Mouse (Mus musculus): ENCODE measurements at regions not wholly inside any gene's neighbourhood (a gene's known extent, or its start where the extent isn't known, plus 50 kb on each side); places are given as distances from the start of the nearest gene placed in this dataset.

DNA sequence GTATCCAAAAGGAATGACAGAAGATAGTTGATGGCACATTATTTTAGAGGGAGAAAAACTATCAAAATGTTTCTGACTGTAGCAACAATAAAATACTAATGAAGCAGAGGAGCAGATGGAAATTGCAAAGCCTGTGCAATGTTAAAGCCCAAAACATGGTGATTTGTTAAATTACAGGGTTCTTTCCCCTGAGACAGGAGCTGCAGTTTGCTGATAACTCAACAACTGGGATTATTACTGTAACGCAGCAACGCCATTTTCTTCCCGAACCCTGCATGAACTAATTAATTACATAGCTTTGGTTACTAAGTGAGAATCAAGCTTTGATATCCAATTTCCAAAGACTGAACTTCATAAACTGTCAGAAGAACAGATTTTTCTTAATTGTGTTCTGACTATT lies 212.7 kb upstream of the Sptlc3 start:
- H3K27me3 ChIP-seq (ENCODE audit: control insufficient read depth, insufficient read depth, low read depth, low read length): no peaks in the 10 kb centered on the region
- 79% methylated on average over 3 of the region's 3 CpGs for WGBS
- no peaks in the 10 kb centered on the region for H3K9me3 ChIP-seq (ENCODE audit: control insufficient read depth, low read length)

DNA sequence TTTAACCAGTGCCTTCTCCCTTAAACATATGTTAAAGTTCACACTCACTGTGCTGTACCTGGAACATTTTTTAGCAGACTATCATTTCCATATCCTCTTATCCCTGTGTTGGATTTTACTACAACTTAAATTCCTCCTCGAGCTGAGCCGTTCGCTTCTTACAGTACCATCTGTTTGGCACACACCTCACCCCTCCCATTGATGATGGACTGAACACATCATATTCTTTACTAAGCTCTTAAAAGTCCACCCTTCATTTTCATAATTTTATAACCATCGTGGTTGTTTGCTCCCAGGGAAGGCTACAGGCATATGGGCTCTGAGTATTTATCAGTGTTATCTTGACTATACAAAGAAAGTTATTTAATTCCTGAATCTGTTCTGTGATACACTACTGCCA lies 209.4 kb upstream of the Sptlc3 start:
- no peaks in the 10 kb centered on the region for H3K27me3 ChIP-seq (ENCODE audit: control insufficient read depth, insufficient read depth, low read depth, low read length)
- H3K27ac ChIP-seq (ENCODE audit: low read length): no peak overlapping the region
- no peak for ATAC-seq (ENCODE audit: low read depth)
- no peak overlapping the region for H3K4me2 ChIP-seq (ENCODE audit: low read depth, low read length)
- no peaks in the 10 kb centered on the region for H3K36me3 ChIP-seq (ENCODE audit: control insufficient read depth, insufficient read depth, low read length)
- no peaks in the 10 kb centered on the region for H3K4me1 ChIP-seq (replicated peaks; ENCODE audit: control insufficient read depth, insufficient read depth, low read length)
- no peak overlapping the region for H3K9ac ChIP-seq (ENCODE audit: low read length)
- H3K4me3 ChIP-seq (ENCODE audit: low read length): no peak overlapping the region
- H3K9me3 ChIP-seq (ENCODE audit: control insufficient read depth, low read length): no peaks in the 10 kb centered on the region
- WGBS: 72% methylated on average over 4 of the region's 4 CpGs

More for the DNA sequence above, 212.7 kb upstream of the Sptlc3 start:
- no peaks in the 10 kb centered on the region for H3K36me3 ChIP-seq (ENCODE audit: control insufficient read depth, insufficient read depth, low read length)
- ATAC-seq (ENCODE audit: low read depth): no peak
- H3K4me2 ChIP-seq (ENCODE audit: low read depth, low read length): no peak overlapping the region
- H3K4me1 ChIP-seq (replicated peaks; ENCODE audit: control insufficient read depth, insufficient read depth, low read length): no peaks in the 10 kb centered on the region
- no peak overlapping the region for H3K27ac ChIP-seq (ENCODE audit: low read length)
- no peak overlapping the region for H3K4me3 ChIP-seq (ENCODE audit: low read length)
- no peak overlapping the region for H3K9ac ChIP-seq (ENCODE audit: low read length)

DNA sequence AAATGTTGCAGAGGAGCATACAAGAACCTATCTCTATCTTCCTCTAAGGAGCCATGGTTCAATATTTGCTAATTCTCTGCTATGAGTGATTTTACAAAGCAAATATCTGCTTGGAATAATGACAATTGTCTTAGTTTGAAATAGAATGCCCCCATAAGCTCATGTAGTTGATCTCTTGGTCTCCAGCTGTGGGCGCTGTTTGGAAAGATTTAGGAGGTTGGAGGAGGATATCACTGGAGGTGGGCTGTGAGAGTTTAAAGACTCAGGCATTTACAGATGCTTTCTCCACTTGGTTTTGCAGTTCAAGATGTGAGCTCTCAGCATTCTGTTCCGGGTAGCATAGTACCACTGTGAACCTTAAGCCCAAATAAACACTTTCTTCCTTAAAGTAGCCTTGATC lies 207.3 kb upstream of the Sptlc3 start:
- Histone ChIP-seq H3K27ac (ENCODE audit: low read length) (no peak overlapping the region), H3K27me3 (ENCODE audit: control insufficient read depth, insufficient read depth, low read depth, low read length) (no peaks in the 10 kb centered on the region), H3K4me3 (ENCODE audit: low read length) (no peak overlapping the region), H3K36me3 (ENCODE audit: control insufficient read depth, insufficient read depth, low read length) (no peaks in the 10 kb centered on the region), H3K9me3 (ENCODE audit: control insufficient read depth, low read length) (no peaks in the 10 kb centered on the region), H3K4me1 (replicated peaks; ENCODE audit: control insufficient read depth, insufficient read depth, low read length) (no peaks in the 10 kb centered on the region), H3K4me2 (ENCODE audit: low read depth, low read length) (no peak overlapping the region), H3K9ac (ENCODE audit: low read length) (no peak overlapping the region)
- WGBS: 29% methylated on average over 2 of the region's 2 CpGs
- no peak for ATAC-seq (ENCODE audit: low read depth)

DNA sequence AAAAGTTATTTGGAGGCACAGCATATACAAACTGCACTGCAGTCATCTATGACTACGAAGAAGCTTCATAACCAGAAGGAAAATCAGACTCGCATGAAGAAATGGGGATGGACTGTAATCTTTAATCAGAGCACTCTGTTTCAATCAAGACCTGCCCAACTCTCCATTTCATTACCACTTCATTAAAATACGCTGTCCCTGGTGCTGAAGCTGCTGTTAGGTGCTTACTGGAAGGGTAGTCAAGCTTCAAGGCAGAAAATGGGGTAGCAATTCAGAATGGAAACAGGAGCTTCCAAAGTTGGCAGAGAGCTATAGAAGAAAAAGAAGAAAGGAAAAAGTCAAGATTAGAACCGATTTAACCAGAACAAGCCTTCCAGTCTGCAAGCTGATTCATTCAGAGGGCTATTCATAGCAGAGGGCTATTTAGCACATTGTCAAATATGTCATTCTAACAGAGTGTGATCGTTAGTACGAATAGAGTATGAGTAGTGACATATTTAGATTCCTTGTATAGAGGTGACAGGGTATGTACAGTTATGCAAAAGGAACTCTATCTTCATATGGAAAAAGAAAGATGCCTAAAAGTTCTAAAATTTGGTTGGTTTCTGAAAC lies 195.1 kb upstream of the Sptlc3 start:
- WGBS: 54% methylated on average over 6 of the region's 6 CpGs
- Histone ChIP-seq H3K4me1 (replicated peaks; ENCODE audit: control insufficient read depth, insufficient read depth, low read length) (no peaks in the 10 kb centered on the region), H3K27ac (ENCODE audit: low read length) (no peak overlapping the region), H3K36me3 (ENCODE audit: control insufficient read depth, insufficient read depth, low read length) (no peaks in the 10 kb centered on the region), H3K27me3 (ENCODE audit: control insufficient read depth, insufficient read depth, low read depth, low read length) (no peaks in the 10 kb centered on the region), H3K9ac (ENCODE audit: low read length) (no peak overlapping the region), H3K4me2 (ENCODE audit: low read depth, low read length) (no peak overlapping the region), H3K4me3 (ENCODE audit: low read length) (no peak overlapping the region), H3K9me3 (ENCODE audit: control insufficient read depth, low read length) (no peaks in the 10 kb centered on the region)
- ATAC-seq (ENCODE audit: low read depth): no peak

DNA sequence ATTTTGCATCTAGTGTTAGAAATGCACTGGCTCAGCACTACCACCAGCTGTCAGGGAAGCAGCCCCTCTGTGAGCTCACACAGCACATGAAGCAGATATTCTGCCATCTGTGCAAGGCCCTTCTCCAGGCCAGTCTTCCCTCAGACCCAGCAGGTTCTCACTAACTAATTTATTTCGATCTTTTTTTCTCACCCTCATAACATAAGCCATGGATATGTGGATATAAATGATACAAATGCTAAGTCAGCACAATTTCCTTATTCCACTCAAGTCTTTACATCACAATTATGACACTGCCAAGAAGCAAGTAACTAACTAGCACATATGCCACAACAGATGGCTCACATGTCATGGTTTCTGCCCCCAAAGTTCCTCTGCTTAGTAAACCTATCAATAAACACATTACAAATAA lies 182.3 kb upstream of the Sptlc3 start:
- H3K36me3 ChIP-seq (ENCODE audit: control insufficient read depth, insufficient read depth, low read length): no peaks in the 10 kb centered on the region
- WGBS: 78% methylated on average over 1 of the region's 1 CpGs
- no peak overlapping the region for H3K4me3 ChIP-seq (ENCODE audit: low read length)
- ATAC-seq (ENCODE audit: low read depth): no peak
- H3K4me1 ChIP-seq (replicated peaks; ENCODE audit: control insufficient read depth, insufficient read depth, low read length): no peaks in the 10 kb centered on the region
- no peak overlapping the region for H3K4me2 ChIP-seq (ENCODE audit: low read depth, low read length)
- H3K27me3 ChIP-seq (ENCODE audit: control insufficient read depth, insufficient read depth, low read depth, low read length): no peaks in the 10 kb centered on the region
- no peaks in the 10 kb centered on the region for H3K9me3 ChIP-seq (ENCODE audit: control insufficient read depth, low read length)
- H3K27ac ChIP-seq (ENCODE audit: low read length): no peak overlapping the region
- H3K9ac ChIP-seq (ENCODE audit: low read length): no peak overlapping the region

DNA sequence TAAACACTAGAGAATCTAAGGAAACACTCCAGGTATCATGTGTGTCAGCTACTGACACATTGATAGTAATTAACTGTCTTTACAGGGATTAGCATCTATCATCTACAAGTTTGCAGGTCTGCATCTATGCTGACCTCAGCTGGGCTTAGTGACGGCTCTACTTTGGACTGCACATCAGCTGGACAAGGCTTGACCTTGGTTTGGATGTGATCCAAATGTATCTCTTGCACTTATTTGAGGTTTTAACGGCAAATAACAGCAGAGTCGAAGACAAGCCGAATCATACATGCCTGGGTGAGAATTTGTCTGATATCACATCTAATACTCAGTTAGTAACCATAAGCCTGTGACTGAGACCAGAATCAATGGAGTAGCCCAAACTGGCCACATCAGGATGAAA lies 181.7 kb upstream of the Sptlc3 start:
- H3K9me3 ChIP-seq (ENCODE audit: control insufficient read depth, low read length): no peaks in the 10 kb centered on the region
- no peak overlapping the region for H3K4me2 ChIP-seq (ENCODE audit: low read depth, low read length)
- H3K4me1 ChIP-seq (replicated peaks; ENCODE audit: control insufficient read depth, insufficient read depth, low read length): no peaks in the 10 kb centered on the region
- no peak overlapping the region for H3K4me3 ChIP-seq (ENCODE audit: low read length)
- 55% methylated on average over 4 of the region's 4 CpGs for WGBS
- ATAC-seq (ENCODE audit: low read depth): no peak
- H3K27ac ChIP-seq (ENCODE audit: low read length): no peak overlapping the region
- no peak overlapping the region for H3K9ac ChIP-seq (ENCODE audit: low read length)
- H3K36me3 ChIP-seq (ENCODE audit: control insufficient read depth, insufficient read depth, low read length): no peaks in the 10 kb centered on the region
- H3K27me3 ChIP-seq (ENCODE audit: control insufficient read depth, insufficient read depth, low read depth, low read length): no peaks in the 10 kb centered on the region

DNA sequence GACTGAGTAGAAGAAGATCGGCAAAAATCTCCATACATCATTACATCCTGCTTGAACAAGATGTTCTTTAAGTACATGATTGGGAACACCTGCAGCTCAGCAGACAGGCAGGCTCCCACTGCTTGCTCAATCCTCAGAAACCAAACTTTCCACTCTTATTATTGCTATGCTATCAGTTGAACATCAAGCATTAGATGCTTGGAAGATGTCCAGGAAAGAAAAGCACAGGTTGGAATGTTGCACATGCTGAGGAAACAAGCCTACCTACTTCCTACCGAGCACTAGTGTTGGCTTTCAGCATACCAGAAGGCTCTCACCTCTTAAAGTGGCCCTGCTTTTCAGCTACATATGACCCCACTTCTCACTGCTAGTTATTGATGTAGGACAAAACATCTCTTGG lies 171.2 kb upstream of the Sptlc3 start:
- Histone ChIP-seq H3K4me2 (ENCODE audit: low read depth, low read length) (no peak overlapping the region), H3K9ac (ENCODE audit: low read length) (no peak overlapping the region), H3K36me3 (ENCODE audit: control insufficient read depth, insufficient read depth, low read length) (no peaks in the 10 kb centered on the region), H3K4me1 (replicated peaks; ENCODE audit: control insufficient read depth, insufficient read depth, low read length) (no peaks in the 10 kb centered on the region), H3K4me3 (ENCODE audit: low read length) (no peak overlapping the region), H3K27me3 (ENCODE audit: control insufficient read depth, insufficient read depth, low read depth, low read length) (no peaks in the 10 kb centered on the region), H3K9me3 (ENCODE audit: control insufficient read depth, low read length) (no peaks in the 10 kb centered on the region), H3K27ac (ENCODE audit: low read length) (peak overlapping the region; percentile 47)
- ATAC-seq (ENCODE audit: low read depth): peak; percentile 98
- 31% methylated on average over 2 of the region's 2 CpGs for WGBS

DNA sequence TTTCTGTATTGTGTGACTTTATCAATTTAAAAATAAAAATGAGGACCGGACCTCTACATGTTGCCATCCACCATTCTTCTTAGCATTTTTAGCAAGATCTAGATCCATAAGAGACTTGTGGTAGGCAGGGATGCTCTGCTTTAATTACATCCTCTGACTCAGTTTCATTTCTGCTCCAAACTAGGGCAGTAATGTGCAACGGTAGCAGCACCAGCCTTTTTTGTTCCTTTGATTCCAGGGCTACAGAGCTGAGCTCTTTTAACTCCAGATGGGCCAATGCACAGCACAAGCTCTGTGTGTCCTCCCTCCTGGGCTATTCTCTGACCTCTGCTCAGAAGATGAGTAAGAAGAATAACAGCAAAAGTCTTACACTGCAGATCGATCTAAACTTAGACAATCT lies 168.2 kb upstream of the Sptlc3 start:
- no peak for ATAC-seq (ENCODE audit: low read depth)
- Histone ChIP-seq H3K36me3 (ENCODE audit: control insufficient read depth, insufficient read depth, low read length) (no peaks in the 10 kb centered on the region), H3K9me3 (ENCODE audit: control insufficient read depth, low read length) (no peaks in the 10 kb centered on the region), H3K27me3 (ENCODE audit: control insufficient read depth, insufficient read depth, low read depth, low read length) (no peaks in the 10 kb centered on the region), H3K4me3 (ENCODE audit: low read length) (no peak overlapping the region), H3K4me2 (ENCODE audit: low read depth, low read length) (no peak overlapping the region), H3K27ac (ENCODE audit: low read length) (no peak overlapping the region), H3K4me1 (replicated peaks; ENCODE audit: control insufficient read depth, insufficient read depth, low read length) (no peaks in the 10 kb centered on the region), H3K9ac (ENCODE audit: low read length) (no peak overlapping the region)
- WGBS: 77% methylated on average over 3 of the region's 3 CpGs

DNA sequence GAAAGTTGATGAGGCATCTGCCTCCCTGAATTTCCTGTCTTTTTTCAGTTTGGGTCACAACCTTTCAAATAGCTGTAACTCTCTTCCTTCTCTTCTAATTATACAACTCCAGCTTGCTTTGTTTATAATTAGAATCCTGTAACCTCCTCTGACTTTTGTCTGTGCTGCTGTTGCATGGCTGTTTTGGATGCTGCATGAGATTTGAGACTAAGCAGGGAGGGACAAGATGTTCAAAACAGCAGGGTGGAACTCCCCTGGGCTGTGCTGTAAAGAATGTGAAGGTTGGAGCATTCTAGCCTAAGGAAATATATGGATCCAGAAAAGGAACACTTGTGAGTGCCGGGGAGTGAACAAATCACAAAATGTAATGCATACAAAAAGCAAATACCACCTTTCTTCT lies 159.0 kb upstream of the Sptlc3 start:
- Histone ChIP-seq H3K36me3 (ENCODE audit: control insufficient read depth, insufficient read depth, low read length) (no peaks in the 10 kb centered on the region), H3K27me3 (ENCODE audit: control insufficient read depth, insufficient read depth, low read depth, low read length) (no peaks in the 10 kb centered on the region), H3K27ac (ENCODE audit: low read length) (peak overlapping the region; percentile 63), H3K4me3 (ENCODE audit: low read length) (no peak overlapping the region), H3K9ac (ENCODE audit: low read length) (no peak overlapping the region), H3K4me1 (replicated peaks; ENCODE audit: control insufficient read depth, insufficient read depth, low read length) (no peaks in the 10 kb centered on the region), H3K9me3 (ENCODE audit: control insufficient read depth, low read length) (no peaks in the 10 kb centered on the region), H3K4me2 (ENCODE audit: low read depth, low read length) (no peak overlapping the region)
- 52% methylated on average over 1 of the region's 1 CpGs for WGBS
- ATAC-seq (ENCODE audit: low read depth): peak; percentile 52

DNA sequence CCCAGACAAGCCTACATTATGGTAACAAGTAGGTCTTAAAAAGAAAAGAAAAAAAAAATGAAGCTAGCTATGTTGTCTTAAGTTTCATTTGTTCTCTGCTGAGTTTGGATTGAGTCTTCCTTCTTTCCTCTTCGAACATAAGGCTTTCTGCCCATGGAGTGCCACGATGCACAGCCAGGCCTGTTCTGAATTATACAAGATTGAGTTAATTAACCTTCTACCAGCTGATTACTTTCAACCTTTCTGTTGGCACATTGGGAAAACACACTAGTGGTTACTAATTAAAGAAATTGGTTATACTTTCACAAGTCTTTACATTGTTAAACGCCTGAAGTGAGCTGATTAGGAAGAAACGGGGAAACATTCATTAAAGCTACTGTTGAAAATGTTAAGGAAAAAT lies 155.5 kb upstream of the Sptlc3 start:
- WGBS: 83% methylated on average over 4 of the region's 4 CpGs
- no peak for ATAC-seq (ENCODE audit: low read depth)
- H3K9ac ChIP-seq (ENCODE audit: low read length): no peak overlapping the region
- H3K27ac ChIP-seq (ENCODE audit: low read length): no peak overlapping the region
- H3K4me2 ChIP-seq (ENCODE audit: low read depth, low read length): no peak overlapping the region
- H3K36me3 ChIP-seq (ENCODE audit: control insufficient read depth, insufficient read depth, low read length): no peaks in the 10 kb centered on the region
- no peaks in the 10 kb centered on the region for H3K27me3 ChIP-seq (ENCODE audit: control insufficient read depth, insufficient read depth, low read depth, low read length)
- H3K4me3 ChIP-seq (ENCODE audit: low read length): no peak overlapping the region
- H3K9me3 ChIP-seq (ENCODE audit: control insufficient read depth, low read length): no peaks in the 10 kb centered on the region
- H3K4me1 ChIP-seq (replicated peaks; ENCODE audit: control insufficient read depth, insufficient read depth, low read length): no peaks in the 10 kb centered on the region
